ENCODE assay signal across 14 mouse cellular contexts in genomic region chr13:9430724-9431123, GRCm38 (mm10).
"Had no signal": no experiment of that assay in that cellular context is flagged by ENCODE, and none has a peak within 500 bp of the region (broad histone marks: within the 10 kb centered on the region; RNA-seq: fewer than 3 reads in every experiment).

No protein-coding gene starts in this region.

- H3K9ac ChIP-seq: limb, embryonic 12.5 days; limb, embryonic 15.5 days; liver, embryonic 14.5 days; liver, postnatal 0 days; lung, embryonic 14.5 days; midbrain, embryonic 13.5 days had no signal

- H3K4me1 ChIP-seq: limb, embryonic 15.5 days; midbrain, embryonic 13.5 days had no signal

- H3K4me3 ChIP-seq: limb, embryonic 12.5 days; limb, embryonic 15.5 days; midbrain, embryonic 13.5 days had no signal

- ATAC-seq: liver, postnatal 0 days; lung, postnatal 0 days; midbrain, embryonic 13.5 days; midbrain, embryonic 16.5 days had no signal

- H3K36me3 ChIP-seq: limb, embryonic 12.5 days; limb, embryonic 15.5 days; midbrain, embryonic 13.5 days had no signal

- DNase-seq: kidney, postnatal 25 days; left cerebral cortex, postnatal 4 days; liver, postnatal 0 days; lung, embryonic 14.5 days; thymus, postnatal 36 days had no signal

- H3K27me3 ChIP-seq: limb, embryonic 12.5 days; limb, embryonic 15.5 days; midbrain, embryonic 13.5 days had no signal

- H3K27ac ChIP-seq: kidney, postnatal 0 days; limb, embryonic 12.5 days; liver, embryonic 14.5 days; macrophage; midbrain, embryonic 13.5 days had no signal

- H3K4me2 ChIP-seq: limb, embryonic 12.5 days; limb, embryonic 15.5 days; liver, embryonic 11.5 days; lung, embryonic 14.5 days; midbrain, embryonic 13.5 days had no signal

- H3K9me3 ChIP-seq: limb, embryonic 12.5 days; limb, embryonic 15.5 days had no signal
